Mouse (Mus musculus): ENCODE measurements around the gene Nckap5. TPM values are rescaled to one million over a fixed set of nuclear protein-coding genes. Genes with fewer than 3 reads are reported as not detected.

Gene Nckap5
- total and polyA plus RNA-seq, 2 experiments from 2014 or later = 9.3 to 10.2 TPM

- 25% methylated on average over 5 of the region's 5 CpGs for WGBS
These were observed 818.9 kb downstream of the Nckap5 start for GRCm38 (mm10) chr1:126011661-126012091.

GRCm38 (mm10) chr1:126007571-126007970 is 823.0 kb downstream of the Nckap5 start:
- Histone ChIP-seq H3K4me1 (ENCODE audit: insufficient read depth) (no peaks in the 10 kb centered on the region), H3K9ac (no peak overlapping the region), H3K27ac (ENCODE audit: low read depth, low read length) (no peak overlapping the region), H3K9me3 (ENCODE audit: low read length) (no peaks in the 10 kb centered on the region), H3K4me2 (ENCODE audit: low read depth) (no peak overlapping the region), H3K27me3 (ENCODE audit: insufficient read depth, low read length) (no peaks in the 10 kb centered on the region), H3K36me3 (ENCODE audit: insufficient read depth) (no peaks in the 10 kb centered on the region), H3K4me3 (ENCODE audit: low read depth, low read length) (no peak overlapping the region)
- WGBS = 53% methylated on average over 4 of the region's 4 CpGs
- ATAC-seq = no peak
- no peak for DNase-seq
- no peak for TF ChIP-seq CTCF (IDR thresholded peaks at IDR 0.05; ENCODE audit: low read depth)

More at GRCm38 (mm10) chr1:126011661-126012091, 818.9 kb downstream of the Nckap5 start:
- H3K27me3 ChIP-seq (ENCODE audit: insufficient read depth, low read length) = no peaks in the 10 kb centered on the region
- no peak overlapping the region for H3K9ac ChIP-seq
- TF ChIP-seq CTCF (IDR thresholded peaks at IDR 0.05; ENCODE audit: low read depth) = no peak
- no peak overlapping the region for H3K4me2 ChIP-seq (ENCODE audit: low read depth)
- H3K4me3 ChIP-seq (ENCODE audit: low read depth, low read length) = no peak overlapping the region
- H3K36me3 ChIP-seq (ENCODE audit: insufficient read depth) = no peaks in the 10 kb centered on the region
- DNase-seq (no peak), ATAC-seq (peak; percentile 40; the same call in 1 of the 2 replicates)
- H3K9me3 ChIP-seq (ENCODE audit: low read length) = no peaks in the 10 kb centered on the region
- H3K27ac ChIP-seq (ENCODE audit: low read depth, low read length) = no peak overlapping the region
- H3K4me1 ChIP-seq (ENCODE audit: insufficient read depth) = no peaks in the 10 kb centered on the region

- Histone ChIP-seq H3K27ac (ENCODE audit: low read depth, low read length) (no peak overlapping the region), H3K27me3 (ENCODE audit: insufficient read depth, low read length) (no peaks in the 10 kb centered on the region), H3K36me3 (ENCODE audit: insufficient read depth) (no peaks in the 10 kb centered on the region), H3K4me1 (ENCODE audit: insufficient read depth) (no peaks in the 10 kb centered on the region), H3K4me2 (ENCODE audit: low read depth) (no peak overlapping the region), H3K9me3 (ENCODE audit: low read length) (no peaks in the 10 kb centered on the region), H3K4me3 (ENCODE audit: low read depth, low read length) (no peak overlapping the region), H3K9ac (no peak overlapping the region)
- ATAC-seq = no peak
- no peak for TF ChIP-seq CTCF (IDR thresholded peaks at IDR 0.05; ENCODE audit: low read depth)
- 78% methylated on average over 5 of the region's 5 CpGs for WGBS
- no peak for DNase-seq
These were observed 824.9 kb downstream of the Nckap5 start for GRCm38 (mm10) chr1:126005672-126006071.

- Histone ChIP-seq H3K9ac (no peak overlapping the region), H3K4me2 (ENCODE audit: low read depth) (no peak overlapping the region), H3K27ac (ENCODE audit: low read depth, low read length) (no peak overlapping the region), H3K4me3 (ENCODE audit: low read depth, low read length) (no peak overlapping the region), H3K36me3 (ENCODE audit: insufficient read depth) (no peaks in the 10 kb centered on the region), H3K27me3 (ENCODE audit: insufficient read depth, low read length) (no peaks in the 10 kb centered on the region), H3K9me3 (ENCODE audit: low read length) (no peaks in the 10 kb centered on the region), H3K4me1 (ENCODE audit: insufficient read depth) (no peaks in the 10 kb centered on the region)
- 67% methylated on average over 3 of the region's 3 CpGs for WGBS
- 0 out of 2 replicates have a peak, but pooled peaks have one; percentile 10 for ATAC-seq
- DNase-seq = no peak
- TF ChIP-seq CTCF (IDR thresholded peaks at IDR 0.05; ENCODE audit: low read depth) = no peak
These were observed 834.1 kb downstream of the Nckap5 start for GRCm38 (mm10) chr1:125996540-125996939.

GRCm38 (mm10) chr1:125987803-125988202 is 842.8 kb downstream of the Nckap5 start:
- Histone ChIP-seq H3K27me3 (ENCODE audit: insufficient read depth, low read length) (no peaks in the 10 kb centered on the region), H3K9me3 (ENCODE audit: low read length) (no peaks in the 10 kb centered on the region), H3K4me3 (ENCODE audit: low read depth, low read length) (no peak overlapping the region), H3K9ac (no peak overlapping the region), H3K4me1 (ENCODE audit: insufficient read depth) (no peaks in the 10 kb centered on the region), H3K27ac (ENCODE audit: low read depth, low read length) (no peak overlapping the region), H3K36me3 (ENCODE audit: insufficient read depth) (no peaks in the 10 kb centered on the region), H3K4me2 (ENCODE audit: low read depth) (no peak overlapping the region)
- no peak for TF ChIP-seq CTCF (IDR thresholded peaks at IDR 0.05; ENCODE audit: low read depth)
- 61% methylated on average over 3 of the region's 3 CpGs for WGBS
- ATAC-seq = peak; percentile 53; the same call in 1 of the 2 replicates
- peak; percentile 69 for DNase-seq

- no peak for TF ChIP-seq CTCF (IDR thresholded peaks at IDR 0.05; ENCODE audit: low read depth)
- H3K9ac ChIP-seq = no peak overlapping the region
- H3K27me3 ChIP-seq (ENCODE audit: insufficient read depth, low read length) = no peaks in the 10 kb centered on the region
- 76% methylated on average over 2 of the region's 2 CpGs for WGBS
- no peak overlapping the region for H3K4me2 ChIP-seq (ENCODE audit: low read depth)
- H3K4me3 ChIP-seq (ENCODE audit: low read depth, low read length) = no peak overlapping the region
- no peaks in the 10 kb centered on the region for H3K9me3 ChIP-seq (ENCODE audit: low read length)
- no peaks in the 10 kb centered on the region for H3K36me3 ChIP-seq (ENCODE audit: insufficient read depth)
- no peak for DNase-seq
- H3K4me1 ChIP-seq (ENCODE audit: insufficient read depth) = no peaks in the 10 kb centered on the region
- no peak overlapping the region for H3K27ac ChIP-seq (ENCODE audit: low read depth, low read length)
- no peak for ATAC-seq
These were observed 846.0 kb downstream of the Nckap5 start for GRCm38 (mm10) chr1:125984570-125984969.

GRCm38 (mm10) chr1:125974649-125975048 is 856.0 kb downstream of the Nckap5 start:
- no peak for TF ChIP-seq CTCF (IDR thresholded peaks at IDR 0.05; ENCODE audit: low read depth)
- 93% methylated on average over 3 of the region's 3 CpGs for WGBS
- Histone ChIP-seq H3K27me3 (ENCODE audit: insufficient read depth, low read length) (no peaks in the 10 kb centered on the region), H3K27ac (ENCODE audit: low read depth, low read length) (no peak overlapping the region), H3K9me3 (ENCODE audit: low read length) (no peaks in the 10 kb centered on the region), H3K4me1 (ENCODE audit: insufficient read depth) (no peaks in the 10 kb centered on the region; the same call in 1 of the 2 replicates), H3K4me3 (ENCODE audit: low read depth, low read length) (no peak overlapping the region), H3K36me3 (ENCODE audit: insufficient read depth) (peaks cover 3% of the 10 kb centered on the region; the same call in 1 of the 2 replicates), H3K9ac (no peak overlapping the region), H3K4me2 (ENCODE audit: low read depth) (no peak overlapping the region)
- DNase-seq (no peak), ATAC-seq (no peak)

All from forebrain, postnatal 0 days (tissue).